Mouse (Mus musculus): Measurements from ENCODE around the gene Masp1. TPM values are rescaled to one million over a fixed set of nuclear protein-coding genes. Genes with fewer than 3 reads are reported as not detected.

Gene Masp1
- total and polyA plus RNA-seq, 2 experiments: 61.3 to 71.1 TPM

- 49% methylated on average over 8 of the region's 8 CpGs for WGBS
- H3K4me1 ChIP-seq (ENCODE audit: control insufficient read depth, insufficient read depth, low read length): peaks cover 13% of the 10 kb centered on the region
- H3K9ac ChIP-seq (ENCODE audit: low read depth, low read length): no peak overlapping the region
- TF ChIP-seq POLR2A (IDR thresholded peaks at IDR 0.05; ENCODE audit: extremely low read depth, insufficient read depth, low read length) (no peak), CTCF (IDR thresholded peaks at IDR 0.05; ENCODE audit: low read depth, low read length) (no peak)
- H3K27ac ChIP-seq (replicated peaks; ENCODE audit: insufficient read depth, low read depth, low read length): no peak overlapping the region
- peak; percentile 74 for DNase-seq (ENCODE audit: extremely low read depth, low read depth, low spot score)
- no peaks in the 10 kb centered on the region for H3K36me3 ChIP-seq (ENCODE audit: control insufficient read depth, insufficient read depth, low read length)
- H3K4me3 ChIP-seq (ENCODE audit: insufficient read depth, low read depth, low read length): no peak overlapping the region
- no peaks in the 10 kb centered on the region for H3K27me3 ChIP-seq (ENCODE audit: control insufficient read depth, insufficient read depth, low read length)
- no peaks in the 10 kb centered on the region for H3K79me2 ChIP-seq (ENCODE audit: control insufficient read depth, insufficient read depth, low read length)
These were observed 101.0 kb downstream of the Masp1 start for GRCm38 (mm10) chr16:23419565-23420085.

GRCm38 (mm10) chr16:23417456-23418240 lies 103.0 kb downstream of the Masp1 start:
- TF ChIP-seq POLR2A (IDR thresholded peaks at IDR 0.05; ENCODE audit: extremely low read depth, insufficient read depth, low read length) (no peak), CTCF (IDR thresholded peaks at IDR 0.05; ENCODE audit: low read depth, low read length) (no peak)
- H3K36me3 ChIP-seq (ENCODE audit: control insufficient read depth, insufficient read depth, low read length): no peaks in the 10 kb centered on the region
- H3K27me3 ChIP-seq (ENCODE audit: control insufficient read depth, insufficient read depth, low read length): no peaks in the 10 kb centered on the region
- no peak for DNase-seq (ENCODE audit: extremely low read depth, low read depth, low spot score)
- 92% methylated on average over 13 of the region's 13 CpGs for WGBS
- peaks cover 13% of the 10 kb centered on the region for H3K4me1 ChIP-seq (ENCODE audit: control insufficient read depth, insufficient read depth, low read length)
- H3K79me2 ChIP-seq (ENCODE audit: control insufficient read depth, insufficient read depth, low read length): no peaks in the 10 kb centered on the region
- H3K27ac ChIP-seq (replicated peaks; ENCODE audit: insufficient read depth, low read depth, low read length): no peak overlapping the region
- no peak overlapping the region for H3K9ac ChIP-seq (ENCODE audit: low read depth, low read length)
- H3K4me3 ChIP-seq (ENCODE audit: insufficient read depth, low read depth, low read length): no peak overlapping the region

- H3K36me3 ChIP-seq (ENCODE audit: control insufficient read depth, insufficient read depth, low read length): no peaks in the 10 kb centered on the region
- no peak for TF ChIP-seq POLR2A (IDR thresholded peaks at IDR 0.05; ENCODE audit: extremely low read depth, insufficient read depth, low read length)
- TF ChIP-seq CTCF (IDR thresholded peaks at IDR 0.05; ENCODE audit: low read depth, low read length): no peak
- peak; percentile 80 for DNase-seq (ENCODE audit: extremely low read depth, low read depth, low spot score)
- H3K27ac ChIP-seq (replicated peaks; ENCODE audit: insufficient read depth, low read depth, low read length): peak overlapping the region; percentile 59
- H3K79me2 ChIP-seq (ENCODE audit: control insufficient read depth, insufficient read depth, low read length): no peaks in the 10 kb centered on the region
- no peaks in the 10 kb centered on the region for H3K27me3 ChIP-seq (ENCODE audit: control insufficient read depth, insufficient read depth, low read length)
- 33% methylated on average over 9 of the region's 9 CpGs for WGBS
- H3K9ac ChIP-seq (ENCODE audit: low read depth, low read length): no peak overlapping the region
- peaks cover 13% of the 10 kb centered on the region for H3K4me1 ChIP-seq (ENCODE audit: control insufficient read depth, insufficient read depth, low read length)
- no peak overlapping the region for H3K4me3 ChIP-seq (ENCODE audit: insufficient read depth, low read depth, low read length)
These were observed 103.8 kb downstream of the Masp1 start for GRCm38 (mm10) chr16:23416657-23417293.

- no peak for DNase-seq (ENCODE audit: extremely low read depth, low read depth, low spot score)
- H3K27me3 ChIP-seq (ENCODE audit: control insufficient read depth, insufficient read depth, low read length): no peaks in the 10 kb centered on the region
- peaks cover 13% of the 10 kb centered on the region for H3K4me1 ChIP-seq (ENCODE audit: control insufficient read depth, insufficient read depth, low read length)
- 48% methylated on average over 10 of the region's 10 CpGs for WGBS
- no peaks in the 10 kb centered on the region for H3K79me2 ChIP-seq (ENCODE audit: control insufficient read depth, insufficient read depth, low read length)
- peak overlapping the region; percentile 59 for H3K27ac ChIP-seq (replicated peaks; ENCODE audit: insufficient read depth, low read depth, low read length)
- no peaks in the 10 kb centered on the region for H3K36me3 ChIP-seq (ENCODE audit: control insufficient read depth, insufficient read depth, low read length)
- no peak for TF ChIP-seq POLR2A (IDR thresholded peaks at IDR 0.05; ENCODE audit: extremely low read depth, insufficient read depth, low read length)
- TF ChIP-seq CTCF (IDR thresholded peaks at IDR 0.05; ENCODE audit: low read depth, low read length): no peak
- H3K4me3 ChIP-seq (ENCODE audit: insufficient read depth, low read depth, low read length): 0 out of 2 replicates have a peak overlapping the region, but pooled peaks have one; percentile 3
- no peak overlapping the region for H3K9ac ChIP-seq (ENCODE audit: low read depth, low read length)
These were observed 104.4 kb downstream of the Masp1 start for GRCm38 (mm10) chr16:23416261-23416656.

GRCm38 (mm10) chr16:23412930-23413329 lies 107.7 kb downstream of the Masp1 start:
- TF ChIP-seq POLR2A (IDR thresholded peaks at IDR 0.05; ENCODE audit: extremely low read depth, insufficient read depth, low read length) (no peak), CTCF (IDR thresholded peaks at IDR 0.05; ENCODE audit: low read depth, low read length) (no peak)
- H3K36me3 ChIP-seq (ENCODE audit: control insufficient read depth, insufficient read depth, low read length): no peaks in the 10 kb centered on the region
- no peak overlapping the region for H3K9ac ChIP-seq (ENCODE audit: low read depth, low read length)
- no peaks in the 10 kb centered on the region for H3K27me3 ChIP-seq (ENCODE audit: control insufficient read depth, insufficient read depth, low read length)
- no peak for DNase-seq (ENCODE audit: extremely low read depth, low read depth, low spot score)
- 85% methylated on average over 6 of the region's 6 CpGs for WGBS
- no peak overlapping the region for H3K4me3 ChIP-seq (ENCODE audit: insufficient read depth, low read depth, low read length)
- H3K4me1 ChIP-seq (ENCODE audit: control insufficient read depth, insufficient read depth, low read length): peaks cover 8% of the 10 kb centered on the region; the same call in 1 of the 2 replicates
- no peaks in the 10 kb centered on the region for H3K79me2 ChIP-seq (ENCODE audit: control insufficient read depth, insufficient read depth, low read length)
- H3K27ac ChIP-seq (replicated peaks; ENCODE audit: insufficient read depth, low read depth, low read length): no peak overlapping the region

Measured in liver, adult 2 months (tissue).